Mouse (Mus musculus) embryo, embryonic 11 days (tissue): ENCODE measurements around the gene Jak3.
"Not testable (repeated sequence)": the region's sequence is repeated elsewhere in the genome, so short reads cannot be mapped to it uniquely, and the experiment has no call there.

ENCODE experiments used
- DNase-seq: peaks from one replicate; pipeline ENCODE4 v3.0.0-alpha.2; 2015

Jak3 gene

DNA sequence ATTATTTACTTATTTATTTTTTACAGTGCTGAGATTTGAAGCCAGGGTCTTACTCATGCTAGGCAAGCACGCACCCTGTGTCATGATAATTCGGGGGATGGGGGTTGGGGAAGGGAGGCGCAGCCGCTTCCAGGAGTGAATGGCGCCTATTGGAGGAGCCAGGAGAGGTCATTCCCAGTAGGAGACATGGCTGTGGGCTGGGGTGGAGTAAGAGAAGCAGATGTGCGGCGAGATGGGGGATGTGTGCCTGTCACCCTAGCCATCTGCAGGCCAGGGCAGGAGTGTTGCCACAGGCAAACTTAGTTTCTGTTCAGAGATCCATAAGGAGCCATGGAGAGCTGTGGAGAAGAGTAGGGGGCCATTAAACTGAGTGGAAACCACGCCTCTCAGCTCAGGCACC lies 11.5 kb downstream of the Jak3 start:
- DNase-seq: no peak

DNA sequence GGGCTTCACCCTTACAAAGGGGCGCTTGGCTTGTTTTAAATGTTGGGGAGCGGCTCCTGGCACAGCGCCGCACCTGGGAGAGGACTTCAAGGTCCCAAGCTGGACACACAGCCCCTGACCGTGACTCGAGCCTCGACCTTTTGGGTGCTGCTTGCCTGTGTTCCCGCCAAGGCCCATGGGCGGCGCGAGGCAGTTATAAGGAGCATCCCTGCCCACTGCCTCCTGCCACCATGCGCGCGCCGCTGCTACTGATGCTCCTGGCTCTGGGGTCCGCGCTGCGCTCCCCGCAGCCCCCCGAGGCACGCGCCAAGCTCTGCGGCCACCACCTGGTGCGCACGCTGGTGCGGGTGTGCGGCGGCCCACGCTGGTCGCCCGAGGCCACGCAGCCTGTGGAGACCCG lies 12.9 kb downstream of the Jak3 start, which contains the start of gene Insl3:
Gene Insl3, plus strand, starts transcription at position 187 of the 400 bp plus-strand sequence.
- DNase-seq: no peak

DNA sequence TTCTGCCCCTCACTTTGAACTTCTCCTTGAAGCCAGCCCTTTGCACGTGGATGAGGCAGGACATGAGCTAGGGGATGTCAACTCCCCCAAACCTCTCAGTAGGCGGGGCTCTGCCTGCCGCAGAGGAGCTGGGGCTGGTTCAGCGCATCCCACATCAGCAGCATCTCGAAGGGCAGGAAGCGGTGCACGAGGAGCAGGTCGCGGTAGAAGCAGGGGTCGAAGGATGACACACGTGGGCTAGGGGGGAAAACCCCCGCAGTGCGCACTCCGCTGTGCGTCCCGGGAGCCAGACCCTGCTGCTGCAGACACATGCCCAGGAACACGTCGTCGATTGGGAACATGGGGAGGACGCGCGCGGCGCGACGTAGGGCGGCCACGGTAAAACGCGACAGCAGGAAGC lies 16.4 kb downstream of the Jak3 start:
- no peak for DNase-seq

DNA sequence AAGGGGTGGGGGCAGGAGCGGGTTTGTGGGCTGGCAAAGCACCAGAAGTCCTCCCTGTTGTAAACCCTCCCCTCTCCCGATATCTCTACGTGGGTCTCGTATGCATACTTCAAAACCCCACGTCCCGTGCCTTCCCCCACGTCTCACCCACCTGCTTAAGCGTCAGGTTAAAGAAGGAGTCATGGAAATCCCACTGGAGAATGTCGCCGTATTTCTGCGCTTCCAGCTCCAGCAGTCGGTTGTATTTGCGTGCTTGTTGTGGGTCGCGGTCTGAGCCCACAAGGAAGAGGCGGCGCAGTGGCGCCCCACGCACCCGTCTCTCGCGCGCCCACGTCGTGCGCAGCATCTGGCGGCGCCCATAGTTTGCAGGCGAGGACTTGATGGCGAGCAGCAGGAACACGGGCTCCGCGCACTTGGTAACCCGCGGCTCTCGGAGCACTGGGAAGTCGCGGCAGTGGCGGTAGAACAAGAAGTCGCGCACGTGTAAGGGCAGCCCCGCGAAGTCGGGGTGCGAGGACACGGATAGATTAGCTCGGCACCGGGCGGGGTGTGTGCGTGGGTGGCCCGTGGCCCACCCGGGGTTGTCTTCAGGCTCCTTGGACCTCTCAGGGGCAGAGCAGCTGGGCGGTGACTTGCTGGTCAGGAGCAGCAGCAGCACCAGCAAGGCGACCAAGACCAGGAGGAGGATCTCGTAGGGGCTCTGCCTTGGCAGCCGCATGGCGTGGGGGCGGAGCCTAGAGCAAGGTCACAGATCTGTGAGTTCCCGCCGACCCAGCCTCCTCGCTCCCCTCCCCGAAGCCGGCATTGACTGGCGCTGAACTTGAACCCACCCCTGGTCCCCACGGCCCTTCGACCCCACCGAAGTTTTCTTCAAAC lies 17.3 kb downstream of the Jak3 start:
- no peak for DNase-seq

DNA sequence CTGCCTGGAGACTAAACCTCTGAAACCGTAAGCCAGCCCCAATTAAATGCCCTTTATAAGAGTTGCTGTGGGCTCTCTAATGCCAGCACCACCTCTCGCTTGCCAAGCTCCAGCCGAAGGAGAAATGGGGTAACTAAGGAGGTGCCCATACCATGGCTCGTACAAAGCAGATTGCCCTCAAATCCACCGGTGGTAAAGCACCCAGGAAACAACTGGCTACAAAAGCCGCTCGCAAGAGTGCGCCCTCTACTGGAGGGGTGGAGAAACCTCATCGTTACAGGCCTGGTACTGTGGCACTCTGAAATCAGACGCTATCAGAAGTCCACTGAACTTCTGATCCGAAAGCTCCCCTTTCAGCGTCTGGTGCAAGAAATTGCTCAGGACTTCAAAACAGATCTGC lies 19.4 kb downstream of the Jak3 start:
- DNase-seq: not testable (repeated sequence)

DNA sequence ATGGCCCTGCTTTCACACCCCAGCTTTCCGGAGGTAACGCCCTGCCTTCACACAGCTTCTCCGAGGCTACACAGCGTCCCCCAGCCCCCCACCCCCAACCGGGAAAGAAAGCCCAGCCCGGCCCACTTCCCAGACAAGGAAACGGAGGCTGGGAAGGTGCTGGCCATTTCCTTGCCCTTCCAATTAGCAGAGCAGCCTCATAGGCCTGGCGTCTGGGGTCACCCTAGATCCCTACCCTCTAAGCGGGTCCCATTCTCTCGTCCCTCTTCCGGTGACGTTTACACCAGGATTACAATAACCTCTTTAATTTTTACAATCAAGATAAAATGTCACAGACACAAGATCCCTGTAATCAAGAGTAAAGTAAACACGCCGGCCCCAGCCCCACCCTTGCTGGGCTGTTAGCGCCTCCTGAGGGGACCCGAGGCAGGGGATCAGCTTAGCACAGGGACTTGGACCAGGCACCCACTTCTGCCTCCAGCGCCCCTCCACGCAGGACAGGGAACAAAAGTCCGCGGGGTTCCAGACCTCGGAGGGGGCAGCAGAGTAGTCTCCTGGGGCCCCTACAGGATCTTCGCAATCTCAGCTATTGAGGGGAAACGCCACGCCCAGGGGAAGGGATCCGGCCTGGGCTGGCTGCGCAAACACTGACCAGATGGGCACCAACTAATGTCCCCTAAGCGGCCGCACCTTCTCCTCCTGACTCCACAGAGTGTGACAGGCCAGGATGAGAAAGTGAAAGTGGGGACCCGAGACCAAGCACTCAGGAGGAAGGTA lies 24.6 kb downstream of the Jak3 start:
- DNase-seq: no peak

DNA sequence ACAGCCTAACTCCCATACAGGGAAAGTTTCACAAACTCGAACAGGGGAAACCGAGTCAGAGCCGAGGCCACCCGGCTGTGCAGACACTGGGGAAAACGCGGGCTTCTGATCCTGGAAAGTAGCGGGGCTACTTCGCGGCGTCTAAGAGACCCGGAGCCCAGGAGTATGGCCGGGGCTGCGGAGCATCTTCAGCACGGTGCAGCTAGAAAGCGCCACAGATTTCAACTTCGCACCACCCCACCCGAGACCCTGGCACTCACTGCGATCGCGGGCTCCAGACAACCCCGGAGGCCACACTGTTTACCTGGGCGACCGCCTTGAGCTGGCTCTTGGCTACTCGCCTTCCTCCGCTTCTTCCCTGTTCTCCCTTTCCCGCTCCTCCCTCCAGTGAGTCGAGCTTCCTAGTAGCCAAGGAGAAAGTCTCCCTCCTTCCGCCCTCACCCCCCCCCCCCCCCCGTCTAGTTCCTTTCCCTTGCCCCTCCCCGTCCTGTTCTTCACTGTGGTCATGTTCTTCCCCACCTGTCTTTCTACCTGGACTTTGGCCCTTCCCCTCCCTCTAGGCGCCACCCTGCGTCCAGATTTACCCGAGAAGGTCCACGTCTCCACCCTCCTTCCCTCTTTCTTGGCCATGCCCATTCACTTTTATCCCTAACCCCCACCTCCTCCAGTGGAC lies 25.5 kb downstream of the Jak3 start, which contains the start of gene B3gnt3:
Gene B3gnt3, minus strand, starts transcription at position 376 of the 673 bp plus-strand sequence.
- DNase-seq: no peak

DNA sequence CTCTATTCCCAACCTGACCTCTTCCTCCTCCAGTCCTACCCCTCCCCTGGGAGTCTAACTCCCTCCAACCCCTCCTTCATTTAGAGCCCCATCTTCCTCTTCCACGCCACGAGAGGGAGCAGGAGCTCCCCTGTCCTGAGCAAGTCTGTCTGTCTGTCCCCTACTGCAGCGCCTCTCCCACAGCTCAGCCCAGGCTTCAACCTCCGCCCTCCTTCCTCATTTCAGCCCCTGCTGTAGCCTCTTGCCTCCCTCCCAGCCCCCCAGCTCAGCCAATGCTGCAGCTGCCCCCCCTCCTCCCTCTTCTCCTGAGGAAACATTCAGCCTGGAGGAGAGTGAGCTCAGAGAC lies 26.0 kb downstream of the Jak3 start:
- no peak for DNase-seq

DNA sequence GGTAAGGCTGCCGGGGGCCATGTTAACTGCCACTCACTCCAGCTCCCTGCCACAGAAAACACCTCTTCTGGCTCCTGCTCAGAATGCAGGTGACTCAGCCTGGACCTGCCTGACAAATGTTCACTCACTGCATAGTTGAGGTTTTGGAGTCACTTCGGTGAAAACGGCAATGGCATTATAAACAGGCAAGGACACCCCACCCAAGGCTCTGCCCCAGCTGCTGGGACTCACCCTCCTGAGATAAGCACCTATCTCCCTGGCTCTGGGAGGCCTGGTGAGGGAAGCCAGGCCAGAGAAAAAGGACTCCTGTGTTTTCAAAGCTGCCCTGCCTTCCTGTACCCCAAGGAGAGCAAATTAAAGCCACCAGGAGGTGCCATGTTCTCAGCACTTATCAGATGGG lies 26.8 kb downstream of the Jak3 start:
- DNase-seq: no peak

DNA sequence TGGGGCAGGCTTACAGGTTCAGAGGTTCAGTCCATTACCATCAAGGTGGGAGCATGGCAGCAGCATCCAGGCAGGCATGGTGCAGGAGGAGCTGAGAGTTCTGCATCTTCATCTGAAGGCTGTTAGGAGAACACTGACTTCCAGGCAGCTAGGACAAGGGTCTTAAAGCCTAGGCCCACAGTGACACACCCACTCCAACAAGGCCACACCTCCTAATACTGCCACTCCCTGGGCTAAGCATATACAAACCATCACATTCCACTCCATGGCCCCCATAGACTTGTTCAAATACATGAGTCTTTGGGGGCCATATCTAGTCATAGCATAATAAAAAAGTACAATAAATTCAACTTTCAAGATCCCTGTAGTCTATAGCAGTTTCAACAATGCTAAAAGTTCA lies 27.3 kb downstream of the Jak3 start:
- DNase-seq: not testable (repeated sequence)

DNA sequence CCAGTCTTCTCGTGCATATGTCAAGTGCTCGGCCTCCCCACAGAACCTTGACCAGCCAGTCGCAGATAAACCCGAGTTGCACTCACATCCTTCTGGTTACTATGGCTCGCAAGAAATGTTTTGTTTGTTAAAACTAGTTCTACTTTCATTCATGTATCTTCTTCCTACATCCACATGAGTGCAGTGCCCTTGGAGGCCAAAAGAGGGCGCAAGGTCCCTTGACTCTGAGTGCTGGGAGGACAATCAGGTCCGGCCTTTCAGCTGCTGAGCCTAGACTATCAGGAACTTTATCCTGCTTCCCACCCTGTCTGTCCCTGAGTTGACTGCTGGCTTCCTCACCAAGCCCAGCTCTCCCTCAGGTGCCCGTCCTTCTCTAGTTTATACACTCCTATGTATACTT lies 31.8 kb downstream of the Jak3 start:
- peak; percentile 67 for DNase-seq

DNA sequence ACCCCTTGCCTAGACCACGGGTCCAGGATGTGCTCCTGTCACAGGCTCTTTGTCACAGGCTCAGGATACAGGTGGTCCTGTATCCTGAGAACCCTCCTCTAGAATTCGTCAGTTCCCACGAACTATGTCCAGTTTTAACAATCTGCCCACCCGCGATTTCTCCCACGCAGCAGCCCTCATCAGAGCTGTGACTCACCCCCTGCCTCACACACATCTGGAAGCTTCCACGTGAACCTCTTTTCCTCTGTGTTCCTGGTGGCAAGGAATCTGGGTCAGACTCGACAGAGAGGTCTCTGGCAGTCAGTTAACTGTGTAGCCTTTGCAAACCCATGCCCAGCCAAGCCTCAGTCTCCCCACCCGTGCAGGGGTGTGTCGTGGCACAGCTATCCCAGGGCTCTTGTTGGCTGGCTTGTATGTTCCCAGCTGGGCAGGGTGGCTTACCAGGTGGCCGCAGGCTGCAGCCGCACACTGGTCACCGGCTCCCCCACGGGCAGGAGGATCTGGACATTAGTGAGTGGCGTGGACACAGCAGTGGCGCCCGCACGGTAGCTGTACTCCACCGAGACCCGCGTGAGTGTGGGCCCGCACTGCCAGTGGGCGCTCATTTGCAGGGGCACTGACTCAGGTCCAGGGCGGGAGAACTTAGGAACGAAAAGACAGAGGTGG lies 33.2 kb downstream of the Jak3 start:
- no peak for DNase-seq

DNA sequence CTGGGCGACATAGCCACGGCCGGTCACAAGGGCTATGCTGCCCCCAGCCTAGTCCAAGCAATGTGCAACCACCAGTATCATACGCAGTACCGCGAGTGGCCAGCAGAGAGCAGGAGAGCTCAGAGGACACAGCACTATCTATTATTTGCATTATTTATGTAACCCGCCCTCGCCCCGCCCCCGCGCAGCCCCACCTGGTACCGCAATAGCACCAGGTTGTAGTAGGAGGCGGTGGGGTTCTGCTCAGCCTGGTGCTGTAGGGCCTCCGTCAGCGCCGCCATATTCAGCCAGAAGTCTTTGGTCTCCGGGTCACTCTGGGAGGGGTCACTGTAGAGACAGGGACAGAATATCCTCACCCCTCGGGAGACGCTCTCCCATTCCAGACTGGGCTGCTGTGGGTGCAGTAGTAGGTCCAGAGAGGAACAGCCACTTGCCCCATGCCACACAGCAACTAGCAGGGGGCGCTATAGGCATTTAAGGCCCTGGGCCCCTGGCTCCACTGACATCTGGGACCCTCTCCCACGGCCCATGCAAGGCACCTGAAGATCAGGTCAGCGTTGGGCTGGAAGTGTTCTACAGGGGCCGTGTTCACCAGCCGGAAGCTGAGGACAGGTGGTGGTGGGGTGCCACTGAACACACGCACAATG lies 33.8 kb downstream of the Jak3 start:
- DNase-seq: peak; percentile 84

DNA sequence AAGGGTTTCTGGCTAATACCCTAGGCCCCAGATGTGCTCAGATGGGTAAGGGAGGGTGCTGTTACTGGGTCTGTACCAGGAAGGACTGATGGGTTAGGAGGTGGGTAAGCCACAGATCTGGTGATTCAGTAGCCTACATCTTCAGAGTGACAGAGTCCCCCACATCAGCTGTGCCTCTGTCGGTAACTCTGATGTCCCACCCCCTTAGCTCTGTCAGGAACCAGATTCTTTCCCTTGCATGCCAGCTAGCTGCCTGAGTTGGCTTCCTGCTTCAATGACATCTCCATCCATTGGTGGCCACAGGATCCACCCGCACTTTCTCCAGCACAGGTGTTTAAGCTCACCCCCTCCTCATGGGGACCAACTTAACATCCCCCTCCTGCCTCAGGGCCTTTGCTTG lies 35.5 kb downstream of the Jak3 start:
- DNase-seq: no peak

DNA sequence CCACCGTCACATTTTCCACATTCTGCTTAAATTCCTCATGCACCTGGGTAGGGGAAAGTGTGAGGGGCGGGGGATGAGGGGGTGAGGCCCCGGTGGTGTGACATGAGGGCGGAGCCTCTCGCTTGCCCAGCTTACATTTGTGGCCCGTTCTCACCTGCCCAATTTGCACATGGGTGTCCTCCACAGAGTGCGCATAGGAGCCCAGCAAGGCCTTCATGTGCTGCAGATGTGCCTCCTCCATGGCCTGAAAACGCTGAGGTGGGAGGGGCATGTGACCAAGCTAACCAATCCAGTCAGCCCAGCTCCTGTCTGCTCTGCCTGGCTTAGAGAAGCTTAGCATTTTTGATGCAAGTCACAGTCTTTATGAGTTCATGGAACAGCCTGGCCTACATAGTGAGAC lies 39.4 kb downstream of the Jak3 start:
- no peak for DNase-seq

DNA sequence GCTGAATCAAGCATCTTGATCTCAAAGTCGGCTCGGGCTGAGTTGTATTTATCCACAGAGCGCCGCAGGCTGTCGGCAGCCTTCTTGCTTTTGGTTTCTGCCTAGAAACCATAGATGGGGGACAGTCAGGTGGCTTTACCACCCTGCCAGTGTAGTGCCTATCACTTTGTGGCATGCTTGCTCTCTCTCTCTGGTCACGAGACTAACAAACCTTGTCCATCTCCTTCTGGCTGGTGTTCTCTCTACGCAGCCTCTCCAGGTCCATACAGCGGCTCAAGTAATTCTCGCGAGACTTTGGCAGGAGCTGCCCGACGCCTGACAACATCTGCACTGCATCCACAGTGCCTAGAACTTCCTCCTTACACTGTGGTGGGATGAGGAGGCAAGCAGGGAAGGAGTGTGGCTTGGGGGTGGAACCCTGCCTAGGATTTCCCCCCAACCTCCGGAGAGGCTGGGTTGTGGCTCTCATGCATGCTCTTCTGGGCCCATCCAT lies 40.5 kb downstream of the Jak3 start:
- DNase-seq: no peak

DNA sequence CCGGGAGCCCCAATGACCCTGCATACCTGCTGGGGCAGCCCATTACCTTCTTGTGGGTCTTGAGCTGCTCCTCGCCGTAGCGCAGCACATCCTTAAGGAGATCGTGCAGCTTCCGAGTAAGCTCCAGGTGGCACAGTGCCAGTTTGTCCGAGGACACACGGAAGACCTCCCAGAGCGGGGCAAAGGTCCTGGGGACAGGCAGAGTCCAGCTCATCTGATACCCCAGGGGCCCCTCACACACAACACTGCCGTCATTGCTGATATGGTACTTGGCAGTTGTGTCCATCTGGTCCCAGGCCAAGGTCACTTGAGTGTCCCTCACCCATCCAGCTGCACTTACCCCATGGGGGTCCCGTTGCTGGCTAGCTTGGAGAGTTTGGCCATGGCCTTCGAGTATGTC lies 41.0 kb downstream of the Jak3 start:
- DNase-seq: no peak

DNA sequence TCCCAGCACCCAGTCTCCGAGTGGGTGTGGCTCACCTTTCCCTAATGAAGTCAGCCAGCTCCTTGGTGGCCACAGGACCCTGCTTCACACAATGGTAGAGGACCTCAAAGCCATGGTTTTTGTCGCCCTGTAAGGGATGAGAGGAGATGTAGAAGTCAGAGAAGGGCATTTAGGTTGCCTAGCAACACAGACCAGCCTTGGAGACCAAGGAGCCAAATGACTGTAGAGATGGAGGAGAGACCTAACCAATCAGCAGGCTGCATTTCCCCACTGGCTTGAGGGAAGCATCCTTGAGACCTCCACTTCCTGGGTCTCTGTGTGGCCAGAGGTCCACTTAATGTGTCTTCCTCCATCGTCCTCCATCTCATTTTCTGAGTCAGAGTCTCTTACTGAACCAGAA lies 42.2 kb downstream of the Jak3 start:
- DNase-seq: no peak

DNA sequence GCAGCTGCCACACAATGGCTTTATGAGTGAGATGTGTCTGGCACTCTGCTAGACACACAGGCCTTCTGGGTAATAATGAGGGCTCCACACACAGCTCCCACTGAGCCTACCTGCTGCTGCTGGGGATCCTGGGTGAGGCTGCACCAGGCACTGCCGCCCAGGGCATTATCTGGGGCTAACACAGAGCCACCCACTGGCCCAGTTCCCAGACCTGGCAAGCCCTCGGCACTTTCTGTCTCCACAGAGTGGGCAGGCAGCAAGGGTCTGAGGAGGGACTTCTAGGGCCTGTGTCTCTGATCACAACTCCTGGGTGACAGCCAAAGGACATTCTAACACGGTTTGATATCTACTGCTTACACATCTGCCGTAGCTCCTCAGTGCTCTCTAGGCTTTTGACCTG lies 43.1 kb downstream of the Jak3 start:
- DNase-seq: no peak

DNA sequence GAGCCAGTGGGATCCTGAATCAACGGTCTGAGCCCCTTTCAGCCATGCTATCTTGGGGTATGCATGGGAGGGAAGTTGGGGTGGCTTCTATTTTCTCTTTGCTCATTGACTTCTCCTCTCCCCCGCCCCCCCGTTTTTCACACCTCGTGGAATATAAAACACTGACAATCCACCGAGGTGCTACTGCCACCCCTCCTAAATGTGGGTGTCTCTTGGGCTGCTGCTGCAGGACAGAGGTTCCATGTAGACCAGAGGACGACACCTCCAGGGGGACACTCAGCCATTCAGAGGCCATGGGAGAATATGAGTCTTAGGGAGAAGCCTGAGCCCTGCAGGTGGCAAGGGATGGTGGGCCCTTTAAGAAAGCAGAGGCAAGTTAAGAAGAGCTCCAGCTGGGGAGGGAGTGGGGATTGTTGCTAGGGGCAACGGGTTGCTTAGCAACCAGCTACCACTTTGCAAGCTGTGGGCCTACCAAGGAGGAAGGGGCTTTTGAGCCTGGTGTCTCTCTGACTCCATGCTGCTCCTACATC lies 43.9 kb downstream of the Jak3 start:
- peak; percentile 87 for DNase-seq

DNA sequence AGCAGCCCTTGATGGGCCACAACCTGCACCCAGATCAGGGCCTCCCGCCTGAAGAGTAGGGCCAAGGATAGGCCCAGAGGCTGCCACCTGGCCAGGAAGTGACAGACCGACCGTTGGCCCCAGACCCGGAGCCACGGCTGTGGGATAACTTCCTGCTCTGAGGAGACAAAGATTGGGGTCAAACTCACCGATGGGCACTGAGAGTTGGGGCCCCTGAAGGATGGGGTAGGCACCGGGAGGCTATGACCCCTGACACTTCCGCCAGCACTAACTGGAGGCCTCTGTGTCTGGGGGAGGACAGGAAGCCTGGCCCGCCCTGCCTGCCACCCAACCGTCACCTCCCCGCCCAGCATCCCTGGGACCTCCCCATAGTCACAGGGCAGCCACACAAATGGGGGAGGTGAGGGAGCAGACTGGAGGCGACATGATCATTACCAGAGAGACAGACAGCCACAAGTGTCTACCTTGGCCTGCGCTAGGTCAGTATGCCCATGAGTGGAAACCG lies 47.0 kb downstream of the Jak3 start:
- no peak for DNase-seq

DNA sequence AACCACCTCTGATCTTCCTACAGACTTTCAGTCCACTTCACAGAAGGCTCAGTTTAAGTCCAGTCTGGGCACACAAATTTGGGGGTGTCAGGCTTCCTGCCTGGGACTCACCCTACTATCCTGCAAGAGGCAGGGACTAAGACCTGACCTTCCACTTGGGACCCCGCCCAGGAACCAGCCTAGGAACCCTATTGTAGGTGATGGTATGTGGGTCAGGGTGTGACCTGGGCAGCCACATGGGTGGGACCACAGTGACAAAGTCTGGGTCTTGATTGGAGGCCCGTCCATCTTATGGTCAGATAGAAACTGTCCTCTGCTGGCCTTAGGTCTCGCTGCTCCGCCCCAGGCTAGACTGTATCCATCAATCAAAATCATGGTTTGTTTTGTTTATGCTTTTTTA lies 48.3 kb downstream of the Jak3 start:
- no peak for DNase-seq
